Mouse (Mus musculus) olfactory bulb, adult 2 months (tissue): ENCODE measurements around the gene AU018091.

Experiments used
- CTCF ChIP-seq: fragments of 200-500 bp; IDR thresholded peaks from 2 replicates; pipeline ENCODE4 v1.5.1; 2012; ENCODE audit warnings: low read depth, mild to moderate bottlenecking, low read length, moderate library complexity; ENCODE audit not compliant: insufficient read depth
- POLR2A ChIP-seq: fragments of 200-500 bp; IDR thresholded peaks from 2 replicates; pipeline ENCODE4 v1.6.1; 2012; ENCODE audit warnings: mild to moderate bottlenecking, low read depth, low read length, moderate library complexity; ENCODE audit not compliant: insufficient read depth

GRCm38 (mm10) chr7:3168296-3168695, 707 bp downstream of the AU018091 start:
- TF ChIP-seq CTCF (no peak), POLR2A (no peak)
